Mouse (Mus musculus) MEL (cell line): ENCODE measurements around the gene Maml3. TPM values are rescaled to one million over a fixed set of nuclear protein-coding genes. Genes with fewer than 3 reads are reported as not detected.
A peak's percentile ranks its signal among the peaks of the same experiment; 100 is the strongest.

Experiments
- DNase-seq: peaks from one replicate; pipeline ENCODE4 v3.0.0; 2011; ENCODE audit warnings: low read depth, low spot score
- H3K27ac ChIP-seq: 2 replicates; pipeline ENCODE4 v1.5.1; 2012; ENCODE audit warnings: low read depth, mild to moderate bottlenecking, control low read depth, low read length, moderate library complexity; ENCODE audit not compliant: control insufficient read depth
- H3K27me3 ChIP-seq, 2 experiments: fragments of 150-350 bp in 1 of 2; sonication (generic) in 1 of 2; 2 replicates each; pipeline ENCODE4 v1.6.1; 2012; ENCODE audit warnings: low read length in 2 of 2, mild to moderate bottlenecking in 2 of 2, improper control_type of control experiment in 1 of 2, moderate library complexity in 1 of 2; ENCODE audit not compliant: insufficient read depth in 2 of 2, control insufficient read depth in 1 of 2
- H3K36me3 ChIP-seq, 2 experiments: 2 replicates each; pipeline ENCODE4 v1.6.1; 2012 to 2014; ENCODE audit warnings: low read length in 2 of 2, improper control_type of control experiment in 1 of 2, inconsistent platforms in 1 of 2, mild to moderate bottlenecking in 1 of 2; ENCODE audit not compliant: insufficient read depth in 2 of 2, control insufficient read depth in 1 of 2
- H3K4me1 ChIP-seq, 2 experiments: fragments of 150-350 bp in 1 of 2; sonication (generic) in 1 of 2; 2 replicates each; pipeline ENCODE4 v1.6.1; 2012; ENCODE audit warnings: low read length in 2 of 2, improper control_type of control experiment in 1 of 2, mild to moderate bottlenecking in 1 of 2; ENCODE audit not compliant: insufficient read depth in 2 of 2, control insufficient read depth in 1 of 2
- H3K4me3 ChIP-seq, 2 experiments: fragments of 150-350 bp in 1 of 2; sonication (generic) in 1 of 2; 2 replicates each; pipeline ENCODE4 v1.5.1; 2012; ENCODE audit warnings: low read depth in 2 of 2, low read length in 2 of 2, mild to moderate bottlenecking in 2 of 2, moderate library complexity in 2 of 2, control low read depth in 1 of 2, improper control_type of control experiment in 1 of 2; ENCODE audit not compliant: control insufficient read depth in 1 of 2, insufficient read depth in 1 of 2
- H3K79me2 ChIP-seq: 2 replicates; pipeline ENCODE4 v1.6.1; 2012; ENCODE audit warnings: mild to moderate bottlenecking, low read length, moderate library complexity; ENCODE audit not compliant: control insufficient read depth, poor library complexity, insufficient read depth
- H3K9ac ChIP-seq: 2 replicates; pipeline ENCODE4 v1.6.1; 2012; ENCODE audit warnings: low read depth, mild to moderate bottlenecking, control low read depth, low read length, moderate library complexity; ENCODE audit not compliant: control insufficient read depth, poor library complexity, severe bottlenecking
- H3K9me3 ChIP-seq: fragments of 150-350 bp; sonication (generic); replicated peaks from 2 replicates; pipeline ENCODE4 v1.6.1; 2012; ENCODE audit warnings: mild to moderate bottlenecking, low read length, improper control_type of control experiment, moderate library complexity; ENCODE audit not compliant: insufficient read depth
- ELF1 ChIP-seq: IDR thresholded peaks from 2 replicates; pipeline ENCODE4 v1.6.1; 2014; ENCODE audit warnings: low read depth, mild to moderate bottlenecking, inconsistent platforms, low read length, improper control_type of control experiment, moderate library complexity
- ETS1 ChIP-seq: IDR thresholded peaks from 2 replicates; pipeline ENCODE4 v1.6.1; 2012; ENCODE audit warnings: low read depth, mild to moderate bottlenecking, inconsistent platforms, low read length, improper control_type of control experiment, moderate library complexity
- GATA1 ChIP-seq: IDR thresholded peaks from 2 replicates; pipeline ENCODE4 v1.6.1; 2011; ENCODE audit warnings: low read depth, low read length, improper control_type of control experiment
- HCFC1 ChIP-seq: IDR thresholded peaks from 2 replicates; pipeline ENCODE4 v1.6.1; 2012; ENCODE audit warnings: low read depth, mild to moderate bottlenecking, inconsistent platforms, low read length, improper control_type of control experiment, moderate library complexity
- JUND ChIP-seq: IDR thresholded peaks from 2 replicates; pipeline ENCODE4 v1.6.1; 2011; ENCODE audit warnings: low read depth, mild to moderate bottlenecking, improper control_type of control experiment, low read length
- MAZ ChIP-seq: IDR thresholded peaks from 2 replicates; pipeline ENCODE4 v1.6.1; 2012; ENCODE audit warnings: low read depth, mild to moderate bottlenecking, inconsistent platforms, low read length, improper control_type of control experiment
- MYB ChIP-seq: IDR thresholded peaks from 2 replicates; pipeline ENCODE4 v1.6.1; 2011; ENCODE audit warnings: mild to moderate bottlenecking, low read depth, low read length, improper control_type of control experiment
- MYC ChIP-seq: IDR thresholded peaks from 2 replicates; pipeline ENCODE4 v1.6.1; 2011; ENCODE audit warnings: low read depth, mild to moderate bottlenecking, low read length, improper control_type of control experiment, moderate library complexity
- NRF1 ChIP-seq: IDR thresholded peaks from 2 replicates; pipeline ENCODE4 v1.6.1; 2014; ENCODE audit warnings: low read depth, mild to moderate bottlenecking, inconsistent platforms, low read length, improper control_type of control experiment, moderate library complexity; ENCODE audit not compliant: poor library complexity, insufficient read depth, severe bottlenecking
- POLR2A ChIP-seq, 2 experiments: IDR thresholded peaks; 2 replicates each; pipeline ENCODE4 v1.6.1; 2011 to 2012; ENCODE audit warnings: low read length in 2 of 2, mild to moderate bottlenecking in 2 of 2, control low read depth in 1 of 2, improper control_type of control experiment in 1 of 2, low read depth in 1 of 2, moderate library complexity in 1 of 2; ENCODE audit not compliant: control insufficient read depth in 1 of 2, insufficient read depth in 1 of 2, poor library complexity in 1 of 2
- POLR2AphosphoS5 ChIP-seq: IDR thresholded peaks from 2 replicates; pipeline ENCODE4 v1.6.1; 2012; ENCODE audit warnings: low read depth, borderline replicate concordance, mild to moderate bottlenecking, inconsistent platforms, low read length, moderate library complexity, mixed read lengths
- SMC3 ChIP-seq: IDR thresholded peaks from 2 replicates; pipeline ENCODE4 v1.6.1; 2011; ENCODE audit warnings: low read depth, low read length, improper control_type of control experiment
- TAL1 ChIP-seq: IDR thresholded peaks from 2 replicates; pipeline ENCODE4 v1.6.1; 2012; ENCODE audit warnings: mild to moderate bottlenecking, inconsistent platforms, low read length, moderate library complexity, mixed read lengths
- TBP ChIP-seq: IDR thresholded peaks from 2 replicates; pipeline ENCODE4 v1.8.0; 2011; ENCODE audit warnings: low read depth, low read length, improper control_type of control experiment
- TCF12 ChIP-seq: IDR thresholded peaks from 2 replicates; pipeline ENCODE4 v1.6.1; 2014; ENCODE audit warnings: low read depth, mild to moderate bottlenecking, inconsistent platforms, low read length, improper control_type of control experiment, moderate library complexity
- USF1 ChIP-seq: IDR thresholded peaks from 2 replicates; pipeline ENCODE4 v1.6.1; 2014; ENCODE audit warnings: low read depth, mild to moderate bottlenecking, inconsistent platforms, low read length, improper control_type of control experiment, moderate library complexity
- ZKSCAN1 ChIP-seq: IDR thresholded peaks from 2 replicates; pipeline ENCODE4 v1.6.1; 2012; ENCODE audit warnings: low read depth, mild to moderate bottlenecking, inconsistent platforms, low read length, improper control_type of control experiment, moderate library complexity
- ZMIZ1 ChIP-seq: IDR thresholded peaks from 2 replicates; pipeline ENCODE4 v1.6.1; 2012; ENCODE audit warnings: low read depth, mild to moderate bottlenecking, inconsistent platforms, low read length, improper control_type of control experiment, moderate library complexity
- ZNF384 ChIP-seq: IDR thresholded peaks from 2 replicates; pipeline ENCODE4 v1.6.1; 2012; ENCODE audit warnings: low read depth, mild to moderate bottlenecking, inconsistent platforms, low read length, improper control_type of control experiment
- polyA plus RNA-seq, 2 experiments: library from polyadenylated mRNA; stranded (reverse) in 1 of 2; unstranded in 1 of 2; fragments of >175 nt in 1 of 2; fragments of >200 nt in 1 of 2; gene quantifications; 2 replicates each; pipeline versions ENCODE4 v1.2.1 to v1.2.4; 2012; ENCODE audit warnings: low replicate concordance in 2 of 2, low read depth in 1 of 2; ENCODE audit not compliant: insufficient read length in 2 of 2, insufficient read depth in 1 of 2, missing spikeins in 1 of 2
- total RNA-seq: library from RNA; depleted of rRNA; stranded (reverse); fragments of 300-350 nt; gene quantifications from 2 replicates; pipeline ENCODE4 v1.2.3, GENCODE M21; 2012; rRNA removed

The Maml3 gene
- total and polyA plus RNA-seq, 3 experiments: 2.0 to 4.1 TPM; not detected in 1

- H3K4me3 ChIP-seq: peak overlapping the region; percentile 82 to 91
- peak; percentile 66 for DNase-seq
- H3K4me1 ChIP-seq: peaks cover 16 to 27% of the 10 kb centered on the region in 2 experiments
- peak overlapping the region; percentile 69 for H3K9ac ChIP-seq
- TF ChIP-seq ETS1 (0 out of 2 replicates have a peak, but pooled peaks have one; percentile 41), ELF1 (peak; percentile 70), TBP (0 out of 2 replicates have a peak, but pooled peaks have one; percentile 13), POLR2A (IDR thresholded peaks at IDR 0.05; ENCODE audit: control insufficient read depth in 1 of 2, insufficient read depth in 1 of 2, low read depth in 1 of 2, low read length in 2 of 2, poor library complexity in 1 of 2) (no peak)
- H3K27ac ChIP-seq: peak overlapping the region; percentile 35; the same call in 1 of the 2 replicates
- H3K27me3 ChIP-seq: no peaks in the 10 kb centered on the region; a peak in 1 of 4 replicates
- no peaks in the 10 kb centered on the region for H3K79me2 ChIP-seq
- H3K36me3 ChIP-seq: peaks cover 0 to 24% of the 10 kb centered on the region in 2 experiments; a peak in 2 of 4 replicates
- no peaks in the 10 kb centered on the region for H3K9me3 ChIP-seq
Observed at GRCm38 (mm10) chr3:51636700-51637099, 468.2 kb downstream of the Maml3 start.

GRCm38 (mm10) chr3:51635960-51636359, 468.9 kb downstream of the Maml3 start:
- Histone ChIP-seq H3K9me3 (no peaks in the 10 kb centered on the region), H3K79me2 (no peaks in the 10 kb centered on the region), H3K27ac (no peak overlapping the region), H3K36me3 (peaks cover 0 to 24% of the 10 kb centered on the region in 2 experiments; a peak in 2 of 4 replicates), H3K4me1 (peaks cover 16 to 27% of the 10 kb centered on the region in 2 experiments), H3K27me3 (no peaks in the 10 kb centered on the region; a peak in 1 of 4 replicates), H3K4me3 (peak overlapping the region; percentile 82 to 91; a peak in 3 of 4 replicates), H3K9ac (no peak overlapping the region)
- TF ChIP-seq NRF1: no peak
- TF ChIP-seq TBP: no peak
- no peak for TF ChIP-seq ZMIZ1
- TF ChIP-seq POLR2A (IDR thresholded peaks at IDR 0.05; ENCODE audit: control insufficient read depth in 1 of 2, insufficient read depth in 1 of 2, low read depth in 1 of 2, low read length in 2 of 2, poor library complexity in 1 of 2): no peak
- no peak for TF ChIP-seq HCFC1
- TF ChIP-seq TCF12: no peak
- no peak for TF ChIP-seq JUND
- TF ChIP-seq ZKSCAN1: no peak
- no peak for TF ChIP-seq MAZ
- no peak for TF ChIP-seq SMC3
- no peak for TF ChIP-seq USF1
- TF ChIP-seq POLR2AphosphoS5: no peak
- TF ChIP-seq GATA1: no peak
- TF ChIP-seq MYC: no peak
- no peak for TF ChIP-seq MYB
- no peak for TF ChIP-seq TAL1
- no peak for TF ChIP-seq ZNF384
- DNase-seq: no peak

Other genes starting within 250 kb of the Maml3 start
- 0.31 and 0.42 TPM in 2 replicates for gene Foxo1, start 163.3 kb upstream of the Maml3 start, total RNA-seq
- gene Foxo1, start 163.3 kb upstream of the Maml3 start, polyA plus RNA-seq: 1 to 10 TPM in 1 of 2 experiments, not detected in 1; 2.5 TPM